12 mouse cellular contexts compared by ENCODE assay signal in genomic region chr7:68579216-68579615, GRCm38 (mm10).
DNase-seq lines count a peak whose midpoint lies in the region; ATAC-seq and TF ChIP-seq lines count a peak whose summit lies in the region.
"Had no signal": no experiment of that assay in that cellular context is flagged by ENCODE, and none has a peak within 500 bp of the region (broad histone marks: within the 10 kb centered on the region; RNA-seq: fewer than 3 reads in every experiment).

No protein-coding gene starts in this region.

- no peak for TF ChIP-seq POLR2A in kidney, adult 2 months (IDR thresholded peaks at IDR 0.05; ENCODE audit: low read depth, low read length)

- DNase-seq in cerebellum, postnatal 14 days: no peak
- no peak for DNase-seq in heart, postnatal 36 days
- DNase-seq in midbrain, embryonic 11.5 days (ENCODE audit: low spot score, missing footprints): no peak
- DNase-seq in midbrain, embryonic 14.5 days: no peak
- DNase-seq in kidney, adult 2 months: no peak

- intact Hi-C loops in heart, postnatal 36 days (cut with DNase I): loop anchor here (1.0 to 2.0 kb wide), 4 partner anchors 72 to 252 kb away; no protein-coding TSS in a partner anchor

- H3K9ac ChIP-seq in heart, embryonic 14.5 days (ENCODE audit: low read length): no peak overlapping the region
- H3K9ac ChIP-seq in midbrain, embryonic 11.5 days (ENCODE audit: low read length): no peak overlapping the region
- H3K9ac ChIP-seq in midbrain, embryonic 14.5 days (replicated peaks; ENCODE audit: low read length): no peak overlapping the region
- H3K9ac ChIP-seq in limb, embryonic 13.5 days: no peak overlapping the region
- H3K9ac ChIP-seq: embryonic facial prominence, embryonic 12.5 days; liver, postnatal 0 days had no signal

- TF ChIP-seq CTCF in kidney, adult 2 months (conservative IDR thresholded peaks at IDR 0.05; ENCODE audit: insufficient read depth, insufficient read length, low read depth, low read length): no peak

- 42% methylated on average over 8 of the region's 8 CpGs for WGBS in heart, embryonic 14.5 days
- WGBS in midbrain, embryonic 11.5 days: 54% methylated on average over 8 of the region's 8 CpGs
- 57% methylated on average over 8 of the region's 8 CpGs for WGBS in midbrain, embryonic 14.5 days
- WGBS in limb, embryonic 13.5 days: 39% methylated on average over 8 of the region's 8 CpGs
- 50% methylated on average over 8 of the region's 8 CpGs for WGBS in kidney, adult 2 months

- H3K9me3 ChIP-seq in heart, embryonic 14.5 days (ENCODE audit: control insufficient read depth, low read length): no peaks in the 10 kb centered on the region
- H3K9me3 ChIP-seq in midbrain, embryonic 11.5 days (ENCODE audit: control insufficient read depth, low read length): no peaks in the 10 kb centered on the region
- H3K9me3 ChIP-seq in midbrain, embryonic 14.5 days (ENCODE audit: control insufficient read depth, low read length): no peaks in the 10 kb centered on the region
- H3K9me3 ChIP-seq in limb, embryonic 13.5 days: no peaks in the 10 kb centered on the region
- H3K9me3 ChIP-seq: embryonic facial prominence, embryonic 12.5 days had no signal

- H3K36me3 ChIP-seq in heart, embryonic 14.5 days (ENCODE audit: control insufficient read depth, insufficient read depth, low read length): no peaks in the 10 kb centered on the region
- H3K36me3 ChIP-seq in midbrain, embryonic 11.5 days (ENCODE audit: control insufficient read depth, insufficient read depth, low read length): no peaks in the 10 kb centered on the region
- no peaks in the 10 kb centered on the region for H3K36me3 ChIP-seq in midbrain, embryonic 14.5 days (ENCODE audit: control insufficient read depth, insufficient read depth, low read length)
- H3K36me3 ChIP-seq in limb, embryonic 13.5 days: no peaks in the 10 kb centered on the region
- H3K36me3 ChIP-seq in kidney, adult 2 months (ENCODE audit: control insufficient read depth, insufficient read depth, low read length): no peaks in the 10 kb centered on the region
- H3K36me3 ChIP-seq: embryonic facial prominence, embryonic 12.5 days had no signal

- no peak overlapping the region for H3K4me3 ChIP-seq in heart, embryonic 14.5 days (ENCODE audit: control insufficient read depth in 1 of 2, insufficient read depth in 1 of 2, low read depth in 1 of 2, low read length in 2 of 2)
- H3K4me3 ChIP-seq in midbrain, embryonic 11.5 days (ENCODE audit: low read depth, low read length): no peak overlapping the region
- H3K4me3 ChIP-seq in midbrain, embryonic 14.5 days (replicated peaks; ENCODE audit: low read depth, low read length): no peak overlapping the region
- H3K4me3 ChIP-seq in limb, embryonic 13.5 days: no peak overlapping the region
- H3K4me3 ChIP-seq in kidney, adult 2 months (ENCODE audit: insufficient read depth, low read depth, low read length): no peak overlapping the region
- H3K4me3 ChIP-seq: embryonic facial prominence, embryonic 12.5 days; myocyte had no signal

- ATAC-seq in cerebellum, adult (ENCODE audit: insufficient number of reproducible peaks, low FRiP score, low TSS enrichment): 0 out of 2 replicates have a peak, but pooled peaks have one; percentile 52
- no peak for ATAC-seq in heart, embryonic 14.5 days (ENCODE audit: insufficient number of reproducible peaks, insufficient read depth, low FRiP score, low read depth)
- 0 out of 2 replicates have a peak, but pooled peaks have one; percentile 51 for ATAC-seq in midbrain, embryonic 11.5 days (ENCODE audit: low FRiP score)
- no peak for ATAC-seq in midbrain, embryonic 14.5 days (ENCODE audit: low FRiP score, low TSS enrichment)
- no peak for ATAC-seq in limb, embryonic 13.5 days (ENCODE audit: low FRiP score, low read depth)
- ATAC-seq: intestine, postnatal 0 days had no signal

- peaks cover 7% of the 10 kb centered on the region; the same call in 1 of the 2 replicates for H3K27me3 ChIP-seq in heart, embryonic 14.5 days (ENCODE audit: control insufficient read depth, insufficient read depth, low read length)
- H3K27me3 ChIP-seq in midbrain, embryonic 11.5 days (ENCODE audit: control insufficient read depth, insufficient read depth, low read length): no peaks in the 10 kb centered on the region
- 0 out of 2 replicates have a peak, but pooled peaks cover 3% of the 10 kb centered on the region for H3K27me3 ChIP-seq in midbrain, embryonic 14.5 days (ENCODE audit: control insufficient read depth, insufficient read depth, low read length)
- H3K27me3 ChIP-seq in limb, embryonic 13.5 days: peaks cover 24% of the 10 kb centered on the region
- H3K27me3 ChIP-seq in kidney, adult 2 months (replicated peaks; ENCODE audit: control insufficient read depth, insufficient read depth, low read length): no peaks in the 10 kb centered on the region

- 0 out of 2 replicates have a peak overlapping the region, but pooled peaks have one; percentile 61 for H3K4me2 ChIP-seq in heart, embryonic 14.5 days (ENCODE audit: low read length)
- no peak overlapping the region for H3K4me2 ChIP-seq in midbrain, embryonic 11.5 days
- no peak overlapping the region for H3K4me2 ChIP-seq in midbrain, embryonic 14.5 days (ENCODE audit: low read length)
- peak overlapping the region; percentile 56 for H3K4me2 ChIP-seq in limb, embryonic 13.5 days (replicated peaks)

- H3K27ac ChIP-seq in heart, embryonic 14.5 days (replicated peaks in 1 of 2; ENCODE audit: control insufficient read depth in 1 of 2, insufficient read depth in 1 of 2, low read depth in 2 of 2, low read length in 2 of 2): no peak overlapping the region
- no peak overlapping the region for H3K27ac ChIP-seq in midbrain, embryonic 11.5 days (ENCODE audit: low read depth, low read length)
- no peak overlapping the region for H3K27ac ChIP-seq in midbrain, embryonic 14.5 days (replicated peaks; ENCODE audit: low read depth, low read length)
- no peak overlapping the region for H3K27ac ChIP-seq in limb, embryonic 13.5 days
- H3K27ac ChIP-seq in kidney, adult 2 months (ENCODE audit: insufficient read depth, low read depth, low read length): no peak overlapping the region
- H3K27ac ChIP-seq: embryonic facial prominence, embryonic 12.5 days had no signal

- no peaks in the 10 kb centered on the region for H3K4me1 ChIP-seq in heart, embryonic 14.5 days (ENCODE audit: control insufficient read depth in 2 of 2, insufficient read depth in 2 of 2, low read length in 2 of 2)
- H3K4me1 ChIP-seq in midbrain, embryonic 11.5 days (ENCODE audit: control insufficient read depth, insufficient read depth, low read length): no peaks in the 10 kb centered on the region
- peaks cover 4% of the 10 kb centered on the region; the same call in 1 of the 2 replicates for H3K4me1 ChIP-seq in midbrain, embryonic 14.5 days (ENCODE audit: control insufficient read depth, insufficient read depth, low read length)
- no peaks in the 10 kb centered on the region for H3K4me1 ChIP-seq in limb, embryonic 13.5 days
- no peaks in the 10 kb centered on the region for H3K4me1 ChIP-seq in kidney, adult 2 months (ENCODE audit: control insufficient read depth, insufficient read depth, low read length)
- H3K4me1 ChIP-seq: embryonic facial prominence, embryonic 12.5 days had no signal

Comparison
In these comparisons a context has a peak if more than half of its experiments do, and no peak if none do; other contexts are left out.
1. ATAC-seq: peak in cerebellum, adult (single experiment) and midbrain, embryonic 11.5 days (single experiment); none in heart, embryonic 14.5 days (single experiment), midbrain, embryonic 14.5 days (single experiment) and limb, embryonic 13.5 days (single experiment).
2. H3K4me2 ChIP-seq: peak in heart, embryonic 14.5 days (single experiment) and limb, embryonic 13.5 days (single experiment); none in midbrain, embryonic 11.5 days (single experiment) and midbrain, embryonic 14.5 days (single experiment).